In the genomic region with DNA sequence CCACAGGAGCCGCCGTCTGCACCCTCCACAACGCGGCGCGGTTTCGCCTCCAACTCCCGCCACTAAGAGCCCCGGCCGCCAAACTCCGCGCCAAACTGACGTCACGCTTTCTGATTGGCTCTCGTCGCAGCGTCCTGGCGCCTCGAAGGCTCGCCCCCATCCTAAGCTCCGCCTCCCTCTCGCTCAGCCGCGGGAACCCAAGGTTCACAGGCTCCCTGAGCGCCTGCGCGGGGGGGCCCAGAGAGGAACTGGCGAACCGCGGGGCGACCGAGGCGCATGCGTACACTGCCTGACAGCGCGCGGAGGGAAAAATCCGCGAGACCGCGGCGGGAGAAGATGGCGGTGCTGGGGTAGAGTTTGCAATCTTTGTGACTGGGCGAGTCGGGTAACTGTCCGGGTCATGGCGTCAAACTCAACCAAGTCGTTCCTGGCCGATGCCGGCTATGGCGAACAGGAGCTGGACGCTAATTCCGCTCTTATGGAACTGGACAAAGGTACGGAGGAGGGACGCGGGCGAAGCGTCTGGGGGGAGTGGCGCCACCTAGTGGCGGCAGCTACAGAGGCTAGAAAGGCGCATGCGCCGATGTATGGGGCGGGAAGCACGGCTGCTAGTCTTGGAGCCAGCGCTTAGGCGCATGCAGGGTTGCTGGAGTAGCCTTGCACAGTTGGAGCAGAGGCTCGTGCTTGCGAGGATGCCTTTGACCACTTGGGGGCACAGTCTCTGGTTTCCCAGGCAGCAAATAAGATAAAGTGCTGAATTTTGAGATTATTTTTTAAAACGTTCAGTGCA, we compare ENCODE assay signal across 8 mouse cellular contexts. TPM values are rescaled to one million over a fixed set of nuclear protein-coding genes. Genes with fewer than 3 reads are reported as not detected.
DNase-seq lines count a peak whose midpoint lies in the region; ATAC-seq and TF ChIP-seq lines count a peak whose summit lies in the region.

Dtl (minus strand) TSS at position 87 of the 790 bp plus-strand sequence.
Ints7 (plus strand) TSS at position 179 of the 790 bp plus-strand sequence.

- peak; percentile 100 for TF ChIP-seq CTCF in liver, embryonic 14.5 days (IDR thresholded peaks at IDR 0.05; ENCODE audit: low read depth)
- TF ChIP-seq CTCF in stomach, postnatal 0 days (IDR thresholded peaks at IDR 0.05; ENCODE audit: low read depth), result peak; percentile 97

- no peaks in the 10 kb centered on the region for H3K27me3 ChIP-seq in forebrain, embryonic 10.5 days (ENCODE audit: poor library complexity, severe bottlenecking)
- H3K27me3 ChIP-seq in heart, embryonic 15.5 days, result no peaks in the 10 kb centered on the region
- H3K27me3 ChIP-seq in liver, embryonic 14.5 days (ENCODE audit: control insufficient read depth, insufficient read depth, low read length), result no peaks in the 10 kb centered on the region
- H3K27me3 ChIP-seq in neural tube, embryonic 11.5 days (ENCODE audit: control insufficient read depth, insufficient read depth, low read length), result no peaks in the 10 kb centered on the region
- no peaks in the 10 kb centered on the region for H3K27me3 ChIP-seq in stomach, postnatal 0 days (ENCODE audit: control insufficient read depth, insufficient read depth, low read length)

- peak within 1 kb of the TSS; percentile 68 for H3K4me3 ChIP-seq in forebrain, embryonic 10.5 days
- H3K4me3 ChIP-seq in heart, embryonic 15.5 days, result peak within 1 kb of the TSS; percentile 82
- H3K4me3 ChIP-seq in liver, embryonic 14.5 days (ENCODE audit: insufficient read depth in 1 of 2, low read depth in 2 of 2, low read length in 2 of 2), result peak within 1 kb of the TSS; percentile 80 to 85
- peak within 1 kb of the TSS; percentile 77 for H3K4me3 ChIP-seq in neural tube, embryonic 11.5 days (ENCODE audit: low read depth, low read length)
- H3K4me3 ChIP-seq in stomach, postnatal 0 days (ENCODE audit: low read depth, low read length), result peak within 1 kb of the TSS; percentile 85

- peak within 1 kb of the TSS; percentile 71 for H3K4me2 ChIP-seq in heart, embryonic 15.5 days
- H3K4me2 ChIP-seq in liver, embryonic 14.5 days (ENCODE audit: low read depth), result peak within 1 kb of the TSS; percentile 89
- H3K4me2 ChIP-seq in neural tube, embryonic 11.5 days (ENCODE audit: low read depth), result peak within 1 kb of the TSS; percentile 71
- H3K4me2 ChIP-seq in stomach, postnatal 0 days (replicated peaks; ENCODE audit: low read depth), result peak within 1 kb of the TSS; percentile 78

- peak; percentile 99 for DNase-seq in CD8-positive naive resting alpha-beta T cell, adult 2 months (ENCODE audit: low read depth in 2 of 2, low spot score in 2 of 2)
- DNase-seq in c-Kit-positive CD71-negative TER-119-negative erythroid progenitor cells, embryonic 14.5 days (ENCODE audit: low read depth), result peak; percentile 100
- peak; percentile 99 for DNase-seq in forebrain, embryonic 10.5 days (ENCODE audit: extremely low spot score, low spot score)
- DNase-seq in kidney, postnatal 25 days, result peak; percentile 99 to 100
- peak; percentile 98 to 99 (median 98) for DNase-seq in liver, embryonic 14.5 days (ENCODE audit: low read depth in 3 of 3, low spot score in 3 of 3)
- DNase-seq in neural tube, embryonic 11.5 days (ENCODE audit: low spot score), result peak; percentile 100
- DNase-seq in stomach, postnatal 0 days (ENCODE audit: low spot score), result peak; percentile 100

- peak within 1 kb of the TSS; percentile 70 for H3K9ac ChIP-seq in heart, embryonic 15.5 days
- H3K9ac ChIP-seq in liver, embryonic 14.5 days (replicated peaks), result peak within 1 kb of the TSS; percentile 88
- H3K9ac ChIP-seq in neural tube, embryonic 11.5 days (ENCODE audit: low read length), result peak within 1 kb of the TSS; percentile 83
- H3K9ac ChIP-seq in stomach, postnatal 0 days (ENCODE audit: low read length), result peak within 1 kb of the TSS; percentile 77

- H3K36me3 ChIP-seq in forebrain, embryonic 10.5 days (replicated peaks), result peaks cover 56% of the 10 kb centered on the region
- peaks cover 7% of the 10 kb centered on the region for H3K36me3 ChIP-seq in heart, embryonic 15.5 days
- H3K36me3 ChIP-seq in liver, embryonic 14.5 days (replicated peaks; ENCODE audit: control insufficient read depth, insufficient read depth, low read depth), result peaks cover 3% of the 10 kb centered on the region; the same call in 1 of the 2 replicates
- H3K36me3 ChIP-seq in neural tube, embryonic 11.5 days (ENCODE audit: control insufficient read depth, insufficient read depth, low read length), result peaks cover 4% of the 10 kb centered on the region
- no peaks in the 10 kb centered on the region for H3K36me3 ChIP-seq in stomach, postnatal 0 days (ENCODE audit: control insufficient read depth, insufficient read depth, low read length)

- peaks cover 10% of the 10 kb centered on the region for H3K9me3 ChIP-seq in forebrain, embryonic 10.5 days
- no peaks in the 10 kb centered on the region for H3K9me3 ChIP-seq in heart, embryonic 15.5 days (replicated peaks)
- H3K9me3 ChIP-seq in liver, embryonic 14.5 days (ENCODE audit: control insufficient read depth, low read length), result no peaks in the 10 kb centered on the region
- peaks cover 2% of the 10 kb centered on the region; the same call in 1 of the 2 replicates for H3K9me3 ChIP-seq in neural tube, embryonic 11.5 days (ENCODE audit: control insufficient read depth, low read length)
- H3K9me3 ChIP-seq in stomach, postnatal 0 days (ENCODE audit: control insufficient read depth, low read length), result no peaks in the 10 kb centered on the region

- H3K4me1 ChIP-seq in forebrain, embryonic 10.5 days, result peaks cover 46% of the 10 kb centered on the region
- peaks cover 20% of the 10 kb centered on the region for H3K4me1 ChIP-seq in heart, embryonic 15.5 days (replicated peaks)
- peaks cover 6 to 18% of the 10 kb centered on the region in 2 experiments; a peak in 2 of 4 replicates for H3K4me1 ChIP-seq in liver, embryonic 14.5 days (replicated peaks; ENCODE audit: control insufficient read depth in 2 of 2, insufficient read depth in 2 of 2, low read length in 1 of 2)
- peaks cover 16% of the 10 kb centered on the region for H3K4me1 ChIP-seq in neural tube, embryonic 11.5 days (ENCODE audit: control insufficient read depth, insufficient read depth, low read length)
- peaks cover 4% of the 10 kb centered on the region; the same call in 1 of the 2 replicates for H3K4me1 ChIP-seq in stomach, postnatal 0 days (replicated peaks; ENCODE audit: control insufficient read depth, insufficient read depth)

- TF ChIP-seq EP300 in liver, embryonic 14.5 days (IDR thresholded peaks at IDR 0.05; ENCODE audit: low read depth), result no peak
- TF ChIP-seq EP300 in stomach, postnatal 0 days (optimal IDR thresholded peaks at IDR 0.05), result peak; percentile 52

- ATAC-seq in heart, embryonic 15.5 days (replicated peaks; ENCODE audit: insufficient number of reproducible peaks, insufficient read depth, low FRiP score, low read depth), result peak; percentile 98
- peak; percentile 96 for ATAC-seq in liver, embryonic 14.5 days (ENCODE audit: insufficient read depth)
- peak; percentile 98 for ATAC-seq in neural tube, embryonic 11.5 days (ENCODE audit: insufficient read depth, low FRiP score, low TSS enrichment)
- ATAC-seq in stomach, postnatal 0 days (ENCODE audit: low FRiP score, low TSS enrichment), result peak; percentile 99

- under 1% methylated on average over 70 of the region's 70 CpGs for WGBS in forebrain, embryonic 10.5 days
- WGBS in heart, embryonic 15.5 days, result under 1% methylated on average over 70 of the region's 70 CpGs
- under 1% methylated on average over 70 of the region's 70 CpGs for WGBS in liver, embryonic 14.5 days (ENCODE audit: insufficient replicate concordance)
- WGBS in neural tube, embryonic 11.5 days, result under 1% methylated on average over 70 of the region's 70 CpGs
- WGBS in stomach, postnatal 0 days, result under 1% methylated on average over 64 of the region's 70 CpGs

- peak within 1 kb of the TSS; percentile 96 for H3K27ac ChIP-seq in forebrain, embryonic 10.5 days
- H3K27ac ChIP-seq in heart, embryonic 15.5 days, result peak within 1 kb of the TSS; percentile 95
- peak within 1 kb of the TSS; percentile 68 for H3K27ac ChIP-seq in liver, embryonic 14.5 days
- H3K27ac ChIP-seq in neural tube, embryonic 11.5 days (ENCODE audit: low read depth, low read length), result peak within 1 kb of the TSS; percentile 76
- H3K27ac ChIP-seq in stomach, postnatal 0 days (replicated peaks), result peak within 1 kb of the TSS; percentile 96

RNA-seq across cellular contexts. Expression of gene Dtl, which starts in this region (rescaled TPM):
- 97.9 and 99.8 TPM in 2 replicates for polyA plus RNA-seq in forebrain, embryonic 10.5 days (2016; fragmentation: Nextera tagmentation; extraction: Ambion mirVana)
- polyA plus RNA-seq in heart, embryonic 15.5 days (2015; fragmentation: Nextera tagmentation; extraction: Ambion mirVana), result 19.8 and 26.6 TPM in 2 replicates
- 13.4 and 16.6 TPM in 2 replicates for polyA plus RNA-seq in liver, embryonic 14.5 days (2012; rRNA removed)
- polyA plus RNA-seq in liver, embryonic 14.5 days (2014; fragmentation: Nextera tagmentation; extraction: Ambion mirVana), result 29.0 and 30.7 TPM in 2 replicates
- 53.7 and 56.3 TPM in 2 replicates for polyA plus RNA-seq in neural tube, embryonic 11.5 days (2014; fragmentation: Nextera tagmentation; extraction: Ambion mirVana)
- polyA plus RNA-seq in stomach, postnatal 0 days (2015; fragmentation: Nextera tagmentation; extraction: Ambion mirVana), result 7.5 and 8.6 TPM in 2 replicates

RNA-seq across cellular contexts. Expression of gene Ints7, which starts in this region (rescaled TPM):
- polyA plus RNA-seq in forebrain, embryonic 10.5 days (2016; fragmentation: Nextera tagmentation; extraction: Ambion mirVana), result 84.2 and 92.6 TPM in 2 replicates
- 28.5 and 38.9 TPM in 2 replicates for polyA plus RNA-seq in heart, embryonic 15.5 days (2015; fragmentation: Nextera tagmentation; extraction: Ambion mirVana)
- 15.3 and 16.8 TPM in 2 replicates for polyA plus RNA-seq in liver, embryonic 14.5 days (2012; rRNA removed)
- 13.5 and 17.4 TPM in 2 replicates for polyA plus RNA-seq in liver, embryonic 14.5 days (2014; fragmentation: Nextera tagmentation; extraction: Ambion mirVana)
- polyA plus RNA-seq in neural tube, embryonic 11.5 days (2014; fragmentation: Nextera tagmentation; extraction: Ambion mirVana), result 60.1 and 60.2 TPM in 2 replicates
- 15.1 and 15.8 TPM in 2 replicates for polyA plus RNA-seq in stomach, postnatal 0 days (2015; fragmentation: Nextera tagmentation; extraction: Ambion mirVana)

Comparison
In these comparisons a context has a peak if more than half of its experiments do, and no peak if none do; other contexts are left out.
1. Peak in every context shown above with its lines: DNase-seq, ATAC-seq, H3K4me3 ChIP-seq and H3K27ac ChIP-seq.